Mouse (Mus musculus) monocyte, adult 5-6 weeks (primary cell): ENCODE results near the gene Khsrp. TPM values are rescaled to one million over a fixed set of nuclear protein-coding genes. Genes with fewer than 3 reads are reported as not detected.
"Not testable (repeated sequence)": the region's sequence is repeated elsewhere in the genome, so short reads cannot be mapped to it uniquely, and the experiment has no call there.

Source experiments
- ATAC-seq: fragments of 153-309, 156-312 bp; replicated peaks from 2 replicates; pipeline ENCODE4 v1.8.0; 2017; ENCODE audit warnings: mild to moderate bottlenecking; ENCODE audit not compliant: low TSS enrichment, insufficient number of reproducible peaks, severe bottlenecking, poor library complexity, low FRiP score
- total RNA-seq: library from RNA; stranded (forward); fragments of 200-1000, 200-491, 200-594 nt; gene quantifications from 3 replicates; pipeline ENCODE4 v1.2.3, GENCODE M21; 2017

Gene Khsrp
- 25.1 to 60.3 TPM (median 33.8 TPM) in 3 replicates for total RNA-seq

GRCm38 (mm10) chr17:57030931-57031660, at the start of gene Khsrp:
Khsrp (minus strand) TSS chr17:57031522.
- ATAC-seq = no peak

- ATAC-seq = no peak
Observed at GRCm38 (mm10) chr17:57079919-57080318, 48.6 kb upstream of the Khsrp start.

GRCm38 (mm10) chr17:57078336-57078735, 47.0 kb upstream of the Khsrp start, which contains the start of gene Dennd1c:
Dennd1c (minus strand) TSS chr17:57078514.
- peak; percentile 83 for ATAC-seq

- no peak for ATAC-seq
Observed at GRCm38 (mm10) chr17:57076916-57077315, 45.6 kb upstream of the Khsrp start.

- ATAC-seq = no peak
Observed at GRCm38 (mm10) chr17:57070699-57071098, 39.4 kb upstream of the Khsrp start.

- no peak for ATAC-seq
Observed at GRCm38 (mm10) chr17:57070272-57070671, 39.0 kb upstream of the Khsrp start.

GRCm38 (mm10) chr17:57066908-57067307, 35.6 kb upstream of the Khsrp start:
- no peak for ATAC-seq

GRCm38 (mm10) chr17:57063031-57063430, 31.7 kb upstream of the Khsrp start:
- ATAC-seq = no peak

GRCm38 (mm10) chr17:57062548-57062947, 31.2 kb upstream of the Khsrp start:
- no peak for ATAC-seq

- no peak for ATAC-seq
Observed at GRCm38 (mm10) chr17:57062011-57062521, 30.7 kb upstream of the Khsrp start.

GRCm38 (mm10) chr17:57061069-57061468, 29.7 kb upstream of the Khsrp start:
- no peak for ATAC-seq

- ATAC-seq = peak; percentile 91
Observed at GRCm38 (mm10) chr17:57060231-57060801, 29.0 kb upstream of the Khsrp start.

GRCm38 (mm10) chr17:57059486-57059977, 28.2 kb upstream of the Khsrp start, which contains the start of gene Slc25a23:
Slc25a23 (minus strand) TSS chr17:57059863.
- ATAC-seq = no peak

GRCm38 (mm10) chr17:57058891-57059485, 27.7 kb upstream of the Khsrp start, which contains the start of gene Crb3:
Crb3 (plus strand) TSS chr17:57059105.
- ATAC-seq = no peak

- no peak for ATAC-seq
Observed at GRCm38 (mm10) chr17:57056246-57056645, 24.9 kb upstream of the Khsrp start.

GRCm38 (mm10) chr17:57051679-57052078, 20.4 kb upstream of the Khsrp start:
- ATAC-seq = not testable (repeated sequence)

- ATAC-seq = no peak
Observed at GRCm38 (mm10) chr17:57048816-57049215, 17.5 kb upstream of the Khsrp start.

- ATAC-seq = no peak
Observed at GRCm38 (mm10) chr17:57047406-57047805, 16.1 kb upstream of the Khsrp start.

- no peak for ATAC-seq
Observed at GRCm38 (mm10) chr17:57041554-57041953, 10.2 kb upstream of the Khsrp start, which contains the start of gene Slc25a41. Slc25a41 (minus strand) TSS chr17:57041654.
